Mouse (Mus musculus): ENCODE data around the gene Unc5c. TPM values are rescaled to one million over a fixed set of nuclear protein-coding genes. Genes with fewer than 3 reads are reported as not detected.

Gene Unc5c
- total RNA-seq (2023): not detected

GRCm38 (mm10) chr3:141465104-141465705, at the start of gene Unc5c:
TSS of gene Unc5c (plus strand) at chr3:141465216.

